Mouse (Mus musculus) embryonic fibroblast, embryonic 13.5 days (primary cell): ENCODE results near the gene Gpr146.

Source experiments
- CTCF ChIP-seq: IDR thresholded peaks from 2 replicates; pipeline ENCODE4 v1.5.1; 2011; ENCODE audit warnings: mild to moderate bottlenecking, control low read depth, low read length, moderate library complexity, borderline replicate concordance; ENCODE audit not compliant: insufficient read depth
- POLR2A ChIP-seq: IDR thresholded peaks from 2 replicates; pipeline ENCODE4 v1.6.1; 2011; ENCODE audit warnings: low read depth, mild to moderate bottlenecking, control low read depth, low read length, moderate library complexity

DNA sequence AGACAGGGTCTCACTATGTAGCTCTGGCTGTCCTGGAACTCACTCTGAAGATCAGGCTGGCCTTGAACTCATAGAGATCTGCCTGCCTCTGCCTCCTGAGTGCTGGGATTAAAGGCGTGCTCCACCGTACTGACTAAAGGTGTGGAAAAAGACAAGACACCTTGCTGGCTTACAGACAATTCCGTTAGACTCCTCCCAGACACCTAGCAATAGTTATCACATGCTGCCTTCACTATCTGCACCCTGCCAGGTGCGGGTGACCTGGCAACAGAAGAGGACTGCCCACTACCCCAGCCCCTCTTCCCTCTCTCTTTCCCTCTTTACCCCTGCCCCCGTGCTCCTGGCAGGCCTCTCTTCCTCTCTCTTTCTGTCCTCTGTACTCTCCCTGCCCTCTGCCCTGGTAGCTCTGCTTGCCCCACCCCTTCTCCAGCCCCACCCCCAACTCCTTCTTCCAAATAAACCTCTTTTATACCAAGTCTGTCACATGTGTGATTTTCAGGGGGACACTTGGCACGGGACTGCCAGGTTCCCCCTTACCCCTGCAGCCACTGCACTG lies 3.5 kb upstream of the Gpr146 start:
- TF ChIP-seq POLR2A: no peak
- TF ChIP-seq CTCF: no peak
